Mouse (Mus musculus): Measurements from ENCODE around the gene Mcpt4. TPM values are rescaled to one million over a fixed set of nuclear protein-coding genes. Genes with fewer than 3 reads are reported as not detected.

The Mcpt4 gene
- 1.1 and 8.6 TPM in 2 replicates for polyA plus RNA-seq (2012; rRNA removed; ENCODE audit: low replicate concordance)

DNA sequence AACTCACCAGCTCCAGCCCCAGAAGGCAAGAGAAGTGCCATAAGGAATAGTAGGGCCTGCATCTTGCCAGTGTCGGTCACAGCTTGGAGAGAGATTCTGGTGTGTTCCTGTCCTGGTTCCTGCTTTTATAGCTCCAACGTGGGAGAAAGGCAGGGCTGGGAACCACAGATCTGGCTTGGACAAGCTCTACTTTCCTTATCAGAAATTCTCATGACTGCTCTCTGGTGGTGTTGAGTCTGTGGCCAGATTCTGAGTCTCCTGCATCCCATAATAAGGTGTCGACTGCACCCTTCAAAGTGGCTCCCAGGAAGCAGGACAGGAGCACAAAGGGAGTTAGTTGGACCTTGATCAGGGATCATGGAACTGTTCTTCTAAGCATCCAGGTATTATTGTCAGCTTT is at the start of gene Mcpt4:
Mcpt4 (minus strand) TSS at position 101 of the 400 bp plus-strand sequence.

DNA sequence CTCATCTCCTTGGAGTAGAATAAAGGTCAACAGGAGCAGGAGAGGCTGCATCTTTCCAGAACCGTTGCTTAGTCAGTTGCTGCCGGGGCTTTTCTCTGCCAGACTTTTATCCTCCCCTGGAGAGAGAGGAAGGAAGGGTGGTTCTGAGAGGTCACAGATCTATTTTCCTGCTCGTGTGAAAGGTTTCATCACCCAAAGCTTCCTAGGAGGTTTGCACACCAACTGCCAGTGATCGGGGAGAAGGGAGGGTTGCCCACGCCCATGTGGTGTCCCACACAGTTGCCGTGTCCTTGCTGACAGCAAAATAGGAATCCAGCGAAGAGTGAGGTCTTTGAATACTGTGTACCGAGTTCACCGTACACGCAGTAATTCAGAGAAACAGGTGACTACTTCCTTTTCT is 40.3 kb upstream of the Mcpt4 start, which contains the start of gene Ctsg:
Ctsg (minus strand) TSS at position 189 of the 400 bp plus-strand sequence.

DNA sequence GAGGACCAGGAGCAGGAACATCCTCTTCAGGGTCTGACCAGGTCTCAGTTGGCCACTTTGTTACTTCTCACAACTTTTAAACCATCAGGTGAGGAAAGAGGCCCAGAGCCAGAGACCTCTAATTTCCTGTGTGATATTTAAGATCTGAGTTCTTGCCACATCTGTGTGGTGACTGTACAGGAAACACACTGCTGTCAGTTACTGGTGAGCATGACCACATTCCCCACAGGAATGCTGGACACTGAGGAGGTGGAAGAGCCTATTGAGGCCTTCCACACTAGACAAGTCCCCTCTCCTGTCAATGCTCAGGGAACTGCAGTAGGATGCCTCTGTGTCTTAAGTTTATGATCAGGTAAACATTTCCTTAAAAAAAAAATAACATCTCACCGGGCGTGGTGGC is 23.1 kb upstream of the Mcpt4 start, which contains the start of gene Mcpt8:
Mcpt8 (minus strand) TSS at position 107 of the 400 bp plus-strand sequence.

DNA sequence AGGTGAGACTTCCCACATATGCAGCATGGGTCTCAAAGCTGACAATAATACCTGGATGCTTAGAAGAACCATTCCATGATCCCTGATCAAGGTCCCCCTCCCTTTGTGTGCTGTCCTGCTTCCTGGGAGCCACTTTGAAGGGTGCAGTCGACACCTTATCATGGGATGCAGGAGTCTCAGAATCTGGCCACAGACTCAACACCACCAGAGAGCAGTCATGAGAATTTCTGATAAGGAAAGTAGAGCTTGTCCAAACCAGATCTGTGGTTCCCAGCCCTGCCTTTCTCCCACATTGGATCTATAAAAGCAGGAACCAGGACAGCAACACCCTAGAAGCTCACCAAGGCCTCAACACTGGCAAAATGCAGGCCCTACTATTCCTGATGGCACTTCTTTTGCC is 20.3 kb downstream of the Mcpt4 start, which contains the start of gene Mcpt2:
Mcpt2 (plus strand) TSS at position 250 of the 400 bp plus-strand sequence.

DNA sequence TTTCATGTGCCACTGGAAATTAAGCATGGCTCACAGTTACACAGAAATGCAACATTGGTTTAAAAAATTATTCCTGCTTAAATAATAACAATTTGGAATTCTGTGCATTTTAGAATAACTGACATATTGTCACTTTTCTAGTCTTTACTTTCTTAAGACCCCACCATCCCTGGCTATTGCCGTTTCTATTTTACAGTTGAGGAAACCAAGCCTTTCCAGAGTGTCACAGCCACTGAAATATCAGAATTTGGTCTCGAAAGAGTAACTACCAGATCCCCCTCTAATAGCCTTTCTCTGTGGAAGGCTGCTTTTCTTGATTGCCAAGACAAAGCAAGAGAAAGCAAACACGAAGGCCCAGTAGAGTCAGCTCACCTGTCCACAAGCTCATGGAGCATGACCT is 31.7 kb downstream of the Mcpt4 start, which contains the start of gene Mcpt9:
Mcpt9 (minus strand) TSS at position 101 of the 400 bp plus-strand sequence.

DNA sequence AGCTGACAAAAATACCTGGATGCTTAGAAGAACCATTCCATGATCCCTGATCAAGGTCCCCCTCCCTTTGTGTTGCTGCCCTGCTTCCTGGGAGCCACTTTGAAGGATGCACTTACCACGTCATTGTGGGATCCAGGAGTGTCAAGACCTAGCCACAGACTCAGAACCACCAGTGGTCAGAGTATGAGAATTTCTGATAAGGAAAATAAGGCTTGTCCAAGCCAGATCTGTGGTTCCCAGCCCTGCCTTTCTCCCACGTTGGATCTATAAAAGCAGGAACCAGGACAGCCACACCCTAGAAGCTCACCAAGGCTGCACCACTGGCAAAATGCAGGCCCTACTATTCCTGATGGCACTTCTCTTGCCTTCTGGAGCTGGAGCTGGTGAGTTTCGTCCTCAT is 44.4 kb downstream of the Mcpt4 start, which contains the start of gene Mcpt1:
Mcpt1 (plus strand) TSS at position 301 of the 400 bp plus-strand sequence.

Other genes with a start within 250 kb of the Mcpt4 start
- 17.6 and 94.3 TPM in 2 replicates for gene Nfatc4, start 239.2 kb downstream of the Mcpt4 start, polyA plus RNA-seq (2012; rRNA removed; ENCODE audit: low replicate concordance)
- 5.7 and 24.4 TPM in 2 replicates for gene Nynrin, start 208.3 kb downstream of the Mcpt4 start, polyA plus RNA-seq (2012; rRNA removed; ENCODE audit: low replicate concordance)
- gene Cbln3, start 177.9 kb downstream of the Mcpt4 start, polyA plus RNA-seq (2012; rRNA removed; ENCODE audit: low replicate concordance): 0.13 and 0.48 TPM in 2 replicates
- 17.0 and 28.5 TPM in 2 replicates for gene Khnyn, start 177.4 kb downstream of the Mcpt4 start, polyA plus RNA-seq (2012; rRNA removed; ENCODE audit: low replicate concordance)
- gene Sdr39u1, start 162.0 kb downstream of the Mcpt4 start, polyA plus RNA-seq (2012; rRNA removed; ENCODE audit: low replicate concordance): 66.2 and 69.6 TPM in 2 replicates
- 2.2 and 10.2 TPM in 2 replicates for gene Cma1, start 117.6 kb downstream of the Mcpt4 start, polyA plus RNA-seq (2012; rRNA removed; ENCODE audit: low replicate concordance)
- not detected in 2 replicates for gene Cma2, start 111.3 kb downstream of the Mcpt4 start, polyA plus RNA-seq (2012; rRNA removed; ENCODE audit: low replicate concordance)
- gene Mcpt1, start 44.3 kb downstream of the Mcpt4 start, polyA plus RNA-seq (2012; rRNA removed; ENCODE audit: low replicate concordance): not detected in 2 replicates
- not detected in 2 replicates for gene Mcpt9, start 31.8 kb downstream of the Mcpt4 start, polyA plus RNA-seq (2012; rRNA removed; ENCODE audit: low replicate concordance)
- not detected in 2 replicates for gene Mcpt2, start 20.3 kb downstream of the Mcpt4 start, polyA plus RNA-seq (2012; rRNA removed; ENCODE audit: low replicate concordance)
- not detected in 2 replicates for gene Mcpt8, start 23.0 kb upstream of the Mcpt4 start, polyA plus RNA-seq (2012; rRNA removed; ENCODE audit: low replicate concordance)
- not detected in 2 replicates for gene Ctsg, start 40.3 kb upstream of the Mcpt4 start, polyA plus RNA-seq (2012; rRNA removed; ENCODE audit: low replicate concordance)
- 0.14 TPM in 1 of 2 replicates, not detected in the other for gene Gzme, start 58.3 kb upstream of the Mcpt4 start, polyA plus RNA-seq (2012; rRNA removed; ENCODE audit: low replicate concordance)
- gene Gzmd, start 70.3 kb upstream of the Mcpt4 start, polyA plus RNA-seq (2012; rRNA removed; ENCODE audit: low replicate concordance): 0.86 TPM in 1 of 2 replicates, not detected in the other
- gene Gzmg, start 97.3 kb upstream of the Mcpt4 start, polyA plus RNA-seq (2012; rRNA removed; ENCODE audit: low replicate concordance): not detected in 2 replicates
- gene Gzmn, start 112.3 kb upstream of the Mcpt4 start, polyA plus RNA-seq (2012; rRNA removed; ENCODE audit: low replicate concordance): not detected in 2 replicates
- gene Gzmf, start 149.1 kb upstream of the Mcpt4 start, polyA plus RNA-seq (2012; rRNA removed; ENCODE audit: low replicate concordance): 1.1 TPM in 1 of 2 replicates, not detected in the other
- 5.1 TPM in 1 of 2 replicates, not detected in the other for gene Gzmc, start 172.3 kb upstream of the Mcpt4 start, polyA plus RNA-seq (2012; rRNA removed; ENCODE audit: low replicate concordance)
- gene Gzmb, start 199.9 kb upstream of the Mcpt4 start, polyA plus RNA-seq (2012; rRNA removed; ENCODE audit: low replicate concordance): 1.1 and 10.4 TPM in 2 replicates

Measured in subcutaneous adipose tissue, adult 2 months (tissue).